Mouse (Mus musculus) Patski (cell line): ENCODE measurements around the gene Irgq. TPM values are rescaled to one million over a fixed set of nuclear protein-coding genes. Genes with fewer than 3 reads are reported as not detected.
"Not testable (repeated sequence)": the region's sequence is repeated elsewhere in the genome, so short reads cannot be mapped to it uniquely, and the experiment has no call there.

ENCODE experiments used
- ATAC-seq: fragments of 100-300 bp; one replicate; pipeline ENCODE4 v1.8.0; 2021
- CTCF ChIA-PET: fragments of 350-600 bp; sonication (Branson Sonifier 250); formaldehyde crosslinking; loops from one replicate; lab custom pipeline; 2022; ENCODE audit warnings: inconsistent platforms; lab: Charles Lee
- POLR2A ChIA-PET: fragments of 350-600 bp; sonication (Branson Sonifier 250); formaldehyde crosslinking; loops from one replicate; lab custom pipeline; 2022; ENCODE audit warnings: antibody characterized with exemption, inconsistent platforms; lab: Charles Lee
- DNase-seq: peaks from one replicate; pipeline ENCODE4 v3.0.0-alpha.2; 2011; ENCODE audit warnings: low read depth, low spot score
- H3K27me3 ChIP-seq: fragments of 371-371 bp; one replicate; pipeline ENCODE4 v1.5.1; 2021
- CTCF ChIP-seq: fragments of 100-300 bp; IDR thresholded peaks from one replicate; pipeline ENCODE4 v1.5.1; 2021
- in situ Hi-C: fragments of 300-500 bp; cut with MboI; formaldehyde crosslinking; loops from 3 replicates; pipeline ENCODE4 v1.11.1; 2018; ENCODE audit warnings: low pct_unique_long_range_greater_than_20kb, mixed read lengths
- polyA plus RNA-seq: library from polyadenylated mRNA; unstranded; gene quantifications from one replicate; pipeline ENCODE4 v1.2.3, GENCODE M21; 2021

Irgq gene
- polyA plus RNA-seq, 1 experiment from 2014 or later = 28.8 TPM

- no peak for ATAC-seq
- TF ChIP-seq CTCF = no peak
- ChIA-PET CTCF (interaction anchor here (0.6 to 2.1 kb wide), 4 partner anchors 10 to 29 kb away, joined by 3 to 7 read pairs (median 4); partner anchors contain the start of gene Irgq), POLR2A (interaction anchor here (0.6 to 2.5 kb wide), 10 partner anchors 8 to 384 kb away, joined by 3 to 11 read pairs (median 4); partner anchors contain the start of gene Irgq)
- DNase-seq = no peak
- H3K27me3 ChIP-seq = no peaks in the 10 kb centered on the region
- in situ Hi-C loops = no loop called here
Measured at GRCm38 (mm10) chr7:24507726-24508114, 22.8 kb upstream of the Irgq start.

- no peaks in the 10 kb centered on the region for H3K27me3 ChIP-seq
- TF ChIP-seq CTCF = no peak
- ATAC-seq (no peak), DNase-seq (no peak)
- CTCF ChIA-PET = no interaction called here
- POLR2A ChIA-PET = interaction anchor here (1.3 kb wide), 1 partner anchor 9 kb away, joined by 3 read pairs; no protein-coding TSS in a partner anchor
- in situ Hi-C loops = no loop called here
Measured at GRCm38 (mm10) chr7:24512355-24512754, 18.1 kb upstream of the Irgq start, which contains the start of gene AC161166.1. Gene AC161166.1 (minus strand): TSS chr7:24512455.

- H3K27me3 ChIP-seq, DNase-seq, in situ Hi-C loops, ATAC-seq: not testable (repeated sequence)
- ChIA-PET POLR2A (interaction anchor here (1.1 kb wide), 1 partner anchor 9 kb away, joined by 3 read pairs; no protein-coding TSS in a partner anchor), CTCF (interaction anchor here (1.5 kb wide), 1 partner anchor 42 kb away, joined by 5 read pairs; no protein-coding TSS in a partner anchor)
Measured at GRCm38 (mm10) chr7:24516319-24516718, 14.2 kb upstream of the Irgq start.

GRCm38 (mm10) chr7:24517077-24517476, 13.4 kb upstream of the Irgq start:
- no peak for TF ChIP-seq CTCF
- no peak for ATAC-seq
- no peak for DNase-seq
- ChIA-PET POLR2A (interaction anchor here (1.9 kb wide), 1 partner anchor 9 kb away, joined by 8 read pairs; the partner anchor contains the start of gene Zfp428), CTCF (interaction anchor here (1.5 to 1.8 kb wide), 2 partner anchors 9 to 43 kb away, joined by 5 to 7 read pairs; no protein-coding TSS in a partner anchor)
- in situ Hi-C loops = no loop called here
- H3K27me3 ChIP-seq = no peaks in the 10 kb centered on the region

GRCm38 (mm10) chr7:24517654-24518053, 12.8 kb upstream of the Irgq start:
- in situ Hi-C loops = no loop called here
- no peak for ATAC-seq
- ChIA-PET POLR2A (interaction anchor here (1.9 kb wide), 1 partner anchor 10 kb away, joined by 8 read pairs; the partner anchor contains the start of gene Zfp428), CTCF (interaction anchor here (1.5 to 1.8 kb wide), 2 partner anchors 9 to 44 kb away, joined by 5 to 7 read pairs; no protein-coding TSS in a partner anchor)
- DNase-seq = no peak
- TF ChIP-seq CTCF = no peak
- H3K27me3 ChIP-seq = no peaks in the 10 kb centered on the region

- ATAC-seq (no peak), DNase-seq (no peak)
- no peak for TF ChIP-seq CTCF
- H3K27me3 ChIP-seq = no peaks in the 10 kb centered on the region
- in situ Hi-C loops = no loop called here
- POLR2A ChIA-PET = interaction anchor here (0.7 to 1.9 kb wide), 2 partner anchors 12 to 13 kb away, joined by 3 to 8 read pairs; partner anchors contain the start of gene Zfp428
- CTCF ChIA-PET = no interaction called here
Measured at GRCm38 (mm10) chr7:24519130-24519529, 11.4 kb upstream of the Irgq start.

- in situ Hi-C loops, CTCF ChIA-PET: not testable (repeated sequence)
Measured at GRCm38 (mm10) chr7:24520054-24520453, 10.4 kb upstream of the Irgq start.

GRCm38 (mm10) chr7:24522805-24523204, 7.7 kb upstream of the Irgq start:
- ChIA-PET POLR2A (interaction anchor here (1.3 kb wide), 1 partner anchor 18 kb away, joined by 3 read pairs; no protein-coding TSS in a partner anchor), CTCF (interaction anchor here (1.0 kb wide), 1 partner anchor 9 kb away, joined by 3 read pairs; no protein-coding TSS in a partner anchor)
- H3K27me3 ChIP-seq = no peaks in the 10 kb centered on the region
- DNase-seq = no peak
- ATAC-seq = no peak
- TF ChIP-seq CTCF = no peak
- in situ Hi-C loops = no loop called here

More at GRCm38 (mm10) chr7:24520054-24520453, 10.4 kb upstream of the Irgq start:
- POLR2A ChIA-PET, H3K27me3 ChIP-seq, DNase-seq, ATAC-seq: not testable (repeated sequence)

- no peak for DNase-seq
- peak; percentile 42 for ATAC-seq
- H3K27me3 ChIP-seq = no peaks in the 10 kb centered on the region
- no peak for TF ChIP-seq CTCF
- ChIA-PET CTCF (interaction anchor here (1.0 kb wide), 2 partner anchors 10 to 14 kb away, joined by 3 read pairs; no protein-coding TSS in a partner anchor), POLR2A (interaction anchor here (1.3 kb wide), 1 partner anchor 19 kb away, joined by 3 read pairs; no protein-coding TSS in a partner anchor)
- in situ Hi-C loops = no loop called here
Measured at GRCm38 (mm10) chr7:24523723-24524122, 6.8 kb upstream of the Irgq start.

GRCm38 (mm10) chr7:24524978-24525377, 5.5 kb upstream of the Irgq start:
- DNase-seq (no peak), ATAC-seq (no peak)
- TF ChIP-seq CTCF = no peak
- ChIA-PET CTCF (interaction anchor here (0.9 to 1.1 kb wide), 5 partner anchors 13 to 118 kb away, joined by 3 to 4 read pairs (median 3); partner anchors contain the start of genes Pinlyp and Xrcc1), POLR2A (no interaction called here)
- H3K27me3 ChIP-seq = no peaks in the 10 kb centered on the region
- in situ Hi-C loops = no loop called here
